Mouse (Mus musculus) c-Kit-negative CD71-positive TER-119-positive erythroid progenitor cells, embryonic 14.5 days (primary cell): ENCODE data around the gene Ttc39d.
"Not testable (repeated sequence)": the region's sequence is repeated elsewhere in the genome, so short reads cannot be mapped to it uniquely, and the experiment has no call there.

Source experiments
- DNase-seq: peaks from one replicate; pipeline ENCODE4 v3.0.0-alpha.2; 2013; ENCODE audit warnings: low read depth, low spot score

The Ttc39d gene

GRCm38 (mm10) chr17:80193075-80193474 lies 14.2 kb upstream of the Ttc39d start:
- no peak for DNase-seq

- no peak for DNase-seq
Observed at GRCm38 (mm10) chr17:80199160-80199778, 8.0 kb upstream of the Ttc39d start.

- no peak for DNase-seq
Observed at GRCm38 (mm10) chr17:80205657-80206056, 1.6 kb upstream of the Ttc39d start.

- DNase-seq = peak; percentile 59
Observed at GRCm38 (mm10) chr17:80206301-80206670, 974 bp upstream of the Ttc39d start.

- DNase-seq = not testable (repeated sequence)
Observed at GRCm38 (mm10) chr17:80213998-80214397, 6.7 kb downstream of the Ttc39d start.

GRCm38 (mm10) chr17:80220131-80220530 lies 12.9 kb downstream of the Ttc39d start:
- no peak for DNase-seq

GRCm38 (mm10) chr17:80221202-80221601 lies 13.9 kb downstream of the Ttc39d start:
- DNase-seq = no peak

- no peak for DNase-seq
Observed at GRCm38 (mm10) chr17:80221890-80222628, 14.8 kb downstream of the Ttc39d start.

GRCm38 (mm10) chr17:80223829-80224228 lies 16.6 kb downstream of the Ttc39d start:
- DNase-seq = no peak

- DNase-seq = peak; percentile 74
Observed at GRCm38 (mm10) chr17:80224326-80225116, 17.3 kb downstream of the Ttc39d start, which contains the start of gene Gemin6. Gemin6 (plus strand) TSS chr17:80224441.

GRCm38 (mm10) chr17:80225142-80225541 lies 17.9 kb downstream of the Ttc39d start:
- not testable (repeated sequence) for DNase-seq

- no peak for DNase-seq
Observed at GRCm38 (mm10) chr17:80229396-80229795, 22.1 kb downstream of the Ttc39d start.

- no peak for DNase-seq
Observed at GRCm38 (mm10) chr17:80233844-80234243, 26.6 kb downstream of the Ttc39d start.

- DNase-seq = no peak
Observed at GRCm38 (mm10) chr17:80234376-80234775, 27.1 kb downstream of the Ttc39d start.

GRCm38 (mm10) chr17:80235477-80235876 lies 28.2 kb downstream of the Ttc39d start:
- no peak for DNase-seq

GRCm38 (mm10) chr17:80236805-80237204 lies 29.5 kb downstream of the Ttc39d start:
- DNase-seq = no peak

GRCm38 (mm10) chr17:80237475-80237874 lies 30.2 kb downstream of the Ttc39d start:
- no peak for DNase-seq

GRCm38 (mm10) chr17:80241594-80241993 lies 34.3 kb downstream of the Ttc39d start:
- no peak for DNase-seq

- no peak for DNase-seq
Observed at GRCm38 (mm10) chr17:80243116-80243515, 35.9 kb downstream of the Ttc39d start.

GRCm38 (mm10) chr17:80252757-80253525 lies 45.7 kb downstream of the Ttc39d start:
- no peak for DNase-seq

- no peak for DNase-seq
Observed at GRCm38 (mm10) chr17:80254421-80254820, 47.2 kb downstream of the Ttc39d start.

GRCm38 (mm10) chr17:80255208-80255607 lies 47.9 kb downstream of the Ttc39d start:
- no peak for DNase-seq
